Mouse (Mus musculus) Patski (cell line): ENCODE results near the gene Cobll1. TPM values are rescaled to one million over a fixed set of nuclear protein-coding genes. Genes with fewer than 3 reads are reported as not detected.

Experiments used
- ATAC-seq: fragments of 100-300 bp; one replicate; pipeline ENCODE4 v1.8.0; 2021
- CTCF ChIA-PET: fragments of 350-600 bp; sonication (Branson Sonifier 250); formaldehyde crosslinking; loops from one replicate; lab custom pipeline; 2022; ENCODE audit warnings: inconsistent platforms; lab: Charles Lee
- POLR2A ChIA-PET: fragments of 350-600 bp; sonication (Branson Sonifier 250); formaldehyde crosslinking; loops from one replicate; lab custom pipeline; 2022; ENCODE audit warnings: antibody characterized with exemption, inconsistent platforms; lab: Charles Lee
- DNase-seq: peaks from one replicate; pipeline ENCODE4 v3.0.0-alpha.2; 2011; ENCODE audit warnings: low read depth, low spot score
- H3K27me3 ChIP-seq: fragments of 371-371 bp; one replicate; pipeline ENCODE4 v1.5.1; 2021
- CTCF ChIP-seq: fragments of 100-300 bp; IDR thresholded peaks from one replicate; pipeline ENCODE4 v1.5.1; 2021
- in situ Hi-C: fragments of 300-500 bp; cut with MboI; formaldehyde crosslinking; loops from 3 replicates; pipeline ENCODE4 v1.11.1; 2018; ENCODE audit warnings: low pct_unique_long_range_greater_than_20kb, mixed read lengths
- polyA plus RNA-seq: library from polyadenylated mRNA; unstranded; gene quantifications from one replicate; pipeline ENCODE4 v1.2.3, GENCODE M21; 2021

Gene Cobll1
- polyA plus RNA-seq = 71.0 TPM

DNA sequence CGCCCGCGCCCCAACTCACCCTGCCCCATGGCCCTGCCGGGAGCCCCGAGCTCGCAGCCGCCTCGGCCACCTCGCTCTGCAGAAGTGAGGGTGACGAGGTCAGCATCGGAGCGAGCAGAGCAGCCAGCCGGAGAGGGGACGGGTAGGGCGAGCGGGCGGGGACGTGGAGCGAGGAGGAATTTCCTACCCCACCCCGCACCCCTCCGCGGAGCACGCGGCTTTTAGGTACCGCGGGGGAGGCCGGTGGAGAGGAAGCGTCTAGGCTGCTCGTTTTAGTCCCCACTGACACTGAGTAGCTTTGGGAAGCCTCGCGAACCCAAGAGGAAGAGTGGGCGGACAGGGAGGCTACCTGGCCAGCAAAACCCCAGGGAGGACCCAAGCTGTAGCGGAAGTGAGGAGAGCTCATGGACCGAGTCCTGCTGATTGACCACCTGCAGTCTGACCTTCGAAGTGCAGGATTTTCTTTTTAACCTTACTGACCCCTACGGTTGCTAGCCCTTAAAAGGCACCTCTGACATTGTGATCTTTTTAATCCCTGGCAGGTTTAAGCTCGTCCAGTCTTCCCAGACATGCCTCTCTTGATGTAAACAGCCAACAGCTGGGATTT is at the start of gene Cobll1:
Gene Cobll1 (minus strand): TSS at position 440 of the 607 bp plus-strand sequence.
- TF ChIP-seq CTCF = no peak
- ATAC-seq = peak; percentile 67
- DNase-seq = no peak
- in situ Hi-C loops = no loop called here
- CTCF ChIA-PET = interaction anchor here (0.8 to 1.2 kb wide), 3 partner anchors 16 to 99 kb away, joined by 3 read pairs; no protein-coding TSS in a partner anchor
- no peaks in the 10 kb centered on the region for H3K27me3 ChIP-seq
- POLR2A ChIA-PET = interaction anchor here (0.8 to 1.6 kb wide), 4 partner anchors 86 to 96 kb away, joined by 3 to 6 read pairs (median 3); no protein-coding TSS in a partner anchor

DNA sequence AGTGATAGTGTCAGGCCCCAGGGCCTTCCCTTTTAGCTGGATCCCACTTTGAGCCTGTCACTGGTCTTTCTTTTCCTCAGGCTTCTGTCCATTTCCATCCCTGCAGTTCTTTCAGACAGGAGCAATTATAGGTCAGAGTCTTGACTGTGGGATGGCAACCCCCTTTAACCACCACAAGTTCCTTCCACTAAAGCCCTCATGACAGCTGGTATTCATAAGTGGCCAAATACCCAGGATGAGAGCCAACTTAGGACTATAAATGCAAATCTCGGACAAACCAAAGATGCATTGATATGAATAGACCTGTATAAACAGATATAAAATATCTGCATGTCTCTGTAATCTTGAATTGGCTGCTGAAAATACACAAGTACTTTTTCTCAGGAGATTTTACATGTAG is 49.5 kb upstream of the Cobll1 start:
- CTCF ChIA-PET = no interaction called here

DNA sequence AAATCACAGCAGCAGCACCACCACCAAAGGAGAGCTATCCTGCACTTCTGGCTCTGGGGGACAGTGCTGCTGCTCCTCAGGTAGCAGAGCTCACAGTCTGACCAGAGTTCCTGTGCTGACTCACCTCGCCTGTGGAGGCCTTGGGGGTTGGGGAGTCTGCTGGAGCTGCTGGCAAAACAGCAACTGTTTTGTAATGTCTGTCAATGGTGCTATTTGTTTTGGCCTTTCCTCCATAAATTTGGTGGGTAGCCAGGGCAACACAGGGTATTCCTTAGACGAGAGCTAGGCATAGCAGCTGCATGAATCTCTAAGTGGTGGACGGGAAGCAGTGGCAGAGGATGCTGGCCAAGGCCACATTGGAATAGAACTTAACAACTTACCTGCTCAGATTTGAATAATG is 46.2 kb upstream of the Cobll1 start:
- DNase-seq = peak; percentile 59
- in situ Hi-C loops = no loop called here

More for the DNA sequence above, 49.5 kb upstream of the Cobll1 start:
- H3K27me3 ChIP-seq = no peaks in the 10 kb centered on the region
- POLR2A ChIA-PET = interaction anchor here (0.6 kb wide), 1 partner anchor 94 kb away, joined by 4 read pairs; no protein-coding TSS in a partner anchor
- in situ Hi-C loops = no loop called here
- ATAC-seq = no peak
- DNase-seq = no peak
- TF ChIP-seq CTCF = no peak

DNA sequence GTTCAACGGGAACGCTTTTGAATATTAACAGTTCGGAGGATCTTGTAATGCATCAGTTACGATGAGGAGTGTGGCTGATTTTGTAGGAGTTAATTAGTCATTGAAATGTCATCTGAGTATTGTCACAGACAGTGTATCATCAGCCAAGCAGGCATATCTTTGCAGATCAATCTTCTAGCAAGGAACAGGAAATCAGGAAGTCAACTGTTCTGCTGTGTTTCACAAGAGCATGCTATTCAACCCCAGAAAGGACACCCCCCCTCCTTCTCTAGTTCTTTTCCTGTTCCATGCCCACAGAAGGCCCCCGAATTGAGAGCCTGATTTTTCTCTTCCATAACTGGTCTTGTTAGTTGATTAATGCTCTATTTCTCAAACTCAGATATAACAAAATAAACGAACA is 43.8 kb upstream of the Cobll1 start:
- in situ Hi-C loops = no loop called here
- POLR2A ChIA-PET = no interaction called here
- TF ChIP-seq CTCF = no peak
- H3K27me3 ChIP-seq = no peaks in the 10 kb centered on the region
- no peak for ATAC-seq
- DNase-seq = no peak
- CTCF ChIA-PET = interaction anchor here (1.7 kb wide), 1 partner anchor 9 kb away, joined by 5 read pairs; no protein-coding TSS in a partner anchor

More for the DNA sequence above, 46.2 kb upstream of the Cobll1 start:
- no peaks in the 10 kb centered on the region for H3K27me3 ChIP-seq
- POLR2A ChIA-PET = no interaction called here
- peak; percentile 97 for ATAC-seq
- TF ChIP-seq CTCF = no peak
- CTCF ChIA-PET = interaction anchor here (0.9 to 2.4 kb wide), 5 partner anchors 9 to 66 kb away, joined by 3 to 11 read pairs (median 3); no protein-coding TSS in a partner anchor

DNA sequence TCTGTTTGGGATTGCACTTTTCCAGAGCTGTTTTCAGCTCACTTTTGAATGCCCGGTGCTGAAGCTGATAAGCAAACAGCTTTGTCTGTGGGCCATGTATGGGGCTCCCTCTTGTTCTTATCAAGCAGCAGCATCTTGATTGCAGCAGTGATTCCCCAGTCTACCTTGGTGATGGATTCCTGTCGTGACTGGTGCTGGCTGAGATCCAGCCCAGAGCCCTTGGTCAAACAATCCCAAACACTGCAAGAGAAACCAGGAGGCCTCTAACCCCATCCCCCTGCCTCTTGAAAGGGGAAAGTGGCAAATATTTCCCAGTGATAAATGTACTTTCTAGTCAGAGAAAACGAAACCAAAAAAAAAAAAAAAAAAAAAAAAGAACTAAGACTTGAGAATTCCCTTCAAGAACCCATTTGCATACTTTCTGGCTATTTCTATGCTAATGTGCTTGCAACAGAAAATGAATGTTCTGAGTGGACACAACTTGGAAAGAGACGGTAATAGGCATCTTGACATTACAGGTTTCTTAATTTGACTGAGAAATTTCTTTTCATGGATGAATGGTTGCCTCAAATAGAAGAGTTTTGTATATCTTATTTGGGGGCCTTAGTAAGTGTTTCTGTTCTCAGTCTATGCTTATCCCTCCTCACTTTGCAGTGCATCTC is 40.0 kb upstream of the Cobll1 start:
- TF ChIP-seq CTCF = no peak
- no peak for DNase-seq
- CTCF ChIA-PET = interaction anchor here (1.6 kb wide), 1 partner anchor 52 kb away, joined by 3 read pairs; no protein-coding TSS in a partner anchor
- H3K27me3 ChIP-seq = no peaks in the 10 kb centered on the region
- in situ Hi-C loops = no loop called here
- ATAC-seq = no peak
- POLR2A ChIA-PET = no interaction called here

DNA sequence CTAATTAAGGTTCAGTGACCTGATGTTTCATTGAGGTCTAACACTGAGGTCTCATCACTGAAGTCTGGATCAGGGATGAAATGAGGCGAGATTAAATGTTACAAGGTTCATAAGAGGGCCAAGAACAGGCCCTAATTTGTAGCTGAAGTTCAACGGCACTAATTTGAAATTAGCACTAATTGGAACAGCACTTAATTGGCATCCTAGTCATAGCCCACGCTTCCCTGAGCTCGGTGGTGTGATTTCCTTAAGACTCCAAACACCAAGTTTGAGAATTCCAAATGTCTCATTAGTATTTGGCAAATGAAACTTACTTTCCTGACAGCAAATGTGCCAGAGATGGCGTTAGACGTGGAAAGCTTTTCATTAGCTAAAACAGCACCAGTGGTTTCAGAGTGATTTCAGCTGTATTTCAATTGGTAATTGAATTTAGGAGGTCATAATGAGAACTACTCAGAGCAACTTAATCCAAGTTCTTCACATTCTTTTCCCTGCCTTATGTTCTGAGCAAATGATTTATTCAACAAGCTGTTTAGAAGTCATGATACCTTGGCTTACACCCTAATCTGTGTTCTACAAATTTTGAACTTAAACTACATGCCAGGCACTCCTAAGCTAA is 36.3 kb upstream of the Cobll1 start:
- ATAC-seq (no peak), DNase-seq (no peak)
- in situ Hi-C loops = no loop called here
- TF ChIP-seq CTCF = no peak
- ChIA-PET POLR2A (no interaction called here), CTCF (interaction anchor here (1.2 to 3.3 kb wide), 6 partner anchors 8 to 37 kb away, joined by 3 to 11 read pairs (median 3); no protein-coding TSS in a partner anchor)
- H3K27me3 ChIP-seq = no peaks in the 10 kb centered on the region

DNA sequence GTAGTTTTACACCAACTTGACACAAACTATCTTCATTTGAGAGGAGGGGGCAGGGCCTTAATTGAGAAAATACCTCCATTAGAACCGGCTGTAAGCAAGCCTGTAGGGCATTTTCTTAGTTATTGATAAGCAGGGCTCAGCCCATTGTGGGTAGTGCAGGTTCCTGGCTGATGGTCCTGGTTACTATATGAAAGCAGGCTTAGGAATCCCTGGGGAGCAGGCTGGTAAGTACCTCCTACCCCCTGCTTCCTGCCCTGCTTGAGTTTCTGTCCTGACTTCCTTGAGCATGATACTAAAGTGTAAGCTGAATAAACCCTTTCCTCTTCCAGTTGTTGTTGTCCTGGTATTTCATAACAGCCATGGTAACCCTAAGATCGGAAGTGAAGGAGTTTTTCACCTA is 34.7 kb upstream of the Cobll1 start:
- ChIA-PET POLR2A (no interaction called here), CTCF (no interaction called here)
- DNase-seq (no peak), ATAC-seq (no peak)
- no peak for TF ChIP-seq CTCF
- no peaks in the 10 kb centered on the region for H3K27me3 ChIP-seq
- in situ Hi-C loops = no loop called here

DNA sequence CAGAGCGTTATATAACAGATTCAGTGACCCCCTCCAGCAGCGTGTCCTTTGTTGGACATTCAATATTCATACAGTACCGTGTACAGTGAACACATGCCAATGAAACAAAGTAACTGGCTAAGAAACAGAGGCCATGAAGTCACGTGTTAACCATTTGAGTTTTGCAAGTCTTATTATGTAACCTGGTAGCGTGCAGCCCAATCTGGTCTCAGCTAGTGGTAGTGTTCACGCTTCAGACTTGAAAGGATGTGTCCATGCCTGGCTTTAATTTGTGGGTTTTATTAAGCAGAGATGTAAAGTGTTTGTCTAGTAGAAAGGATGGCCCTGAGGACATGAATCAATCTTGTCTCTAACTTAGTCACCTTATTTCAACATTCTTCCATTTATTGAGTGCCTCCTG is 29.5 kb upstream of the Cobll1 start:
- POLR2A ChIA-PET = no interaction called here

DNA sequence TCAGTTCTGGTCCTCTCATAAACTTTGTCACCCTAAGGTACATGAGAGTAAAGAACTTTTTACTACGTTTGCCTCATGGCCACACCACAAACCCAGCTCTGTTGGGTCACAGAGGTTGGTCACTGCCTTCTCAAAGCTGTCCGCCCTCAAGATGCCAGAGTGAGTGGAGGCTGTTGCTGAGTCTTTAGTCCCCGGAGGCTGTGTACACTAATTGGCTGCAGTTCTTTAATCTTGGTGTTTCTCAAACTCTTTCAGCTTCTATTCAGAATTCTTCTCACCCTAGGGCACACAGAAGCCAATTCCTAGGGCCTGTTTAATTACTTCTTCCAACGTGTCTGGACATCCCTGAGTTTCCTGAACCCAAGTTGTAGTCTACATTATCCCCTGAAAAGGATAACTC is 28.6 kb upstream of the Cobll1 start:
- CTCF ChIA-PET = interaction anchor here (1.1 to 1.6 kb wide), 3 partner anchors 8 to 10 kb away, joined by 3 read pairs; no protein-coding TSS in a partner anchor
- TF ChIP-seq CTCF = no peak

More for the DNA sequence above, 29.5 kb upstream of the Cobll1 start:
- CTCF ChIA-PET = interaction anchor here (1.2 kb wide), 2 partner anchors 17 to 23 kb away, joined by 3 read pairs; no protein-coding TSS in a partner anchor
- no peak for TF ChIP-seq CTCF
- no peaks in the 10 kb centered on the region for H3K27me3 ChIP-seq
- DNase-seq (no peak), ATAC-seq (no peak)
- in situ Hi-C loops = no loop called here

DNA sequence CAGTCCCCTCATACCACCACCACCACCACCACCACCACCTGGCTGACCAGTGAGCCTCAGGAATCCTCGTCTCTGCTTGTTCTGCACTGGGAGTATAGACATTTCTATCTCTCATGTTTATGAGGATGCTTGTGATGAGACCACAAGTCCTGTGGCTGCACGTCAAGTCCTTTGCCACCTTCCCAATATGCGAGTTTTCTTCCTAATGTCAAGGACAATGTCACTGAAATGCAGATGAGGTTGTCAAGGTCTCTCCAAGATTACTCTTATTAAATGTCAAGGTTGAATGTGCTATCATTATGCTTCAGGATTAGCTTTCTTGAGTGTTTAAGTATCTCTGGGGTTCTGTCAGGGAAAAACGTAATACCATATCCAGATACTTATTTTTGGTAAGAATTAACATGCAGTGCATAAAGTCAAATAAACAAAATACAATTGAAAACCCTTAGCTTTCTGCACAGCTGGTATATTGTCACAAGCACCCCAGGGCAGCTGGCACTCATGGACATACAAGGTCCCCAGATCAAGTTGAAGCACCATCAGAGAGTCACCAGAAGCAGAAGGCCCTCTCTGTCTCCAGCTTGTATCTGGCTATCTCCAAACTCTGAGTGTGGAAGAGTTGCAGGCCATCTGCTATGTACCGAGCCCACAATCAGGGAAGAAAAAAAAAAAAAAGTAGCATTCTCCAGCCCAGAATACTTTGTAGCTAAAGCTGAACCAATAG is 27.5 kb upstream of the Cobll1 start:
- TF ChIP-seq CTCF = no peak
- CTCF ChIA-PET = interaction anchor here (1.1 to 1.6 kb wide), 3 partner anchors 8 to 10 kb away, joined by 3 read pairs; no protein-coding TSS in a partner anchor
- no peak for DNase-seq
- in situ Hi-C loops = no loop called here
- no peaks in the 10 kb centered on the region for H3K27me3 ChIP-seq
- POLR2A ChIA-PET = interaction anchor here (0.8 kb wide), 1 partner anchor 117 kb away, joined by 3 read pairs; no protein-coding TSS in a partner anchor
- ATAC-seq = no peak

More for the DNA sequence above, 28.6 kb upstream of the Cobll1 start:
- H3K27me3 ChIP-seq = no peaks in the 10 kb centered on the region
- DNase-seq = no peak
- in situ Hi-C loops = no loop called here
- POLR2A ChIA-PET = interaction anchor here (0.8 to 0.9 kb wide), 2 partner anchors 17 to 118 kb away, joined by 3 read pairs; no protein-coding TSS in a partner anchor
- ATAC-seq = no peak
